Mouse (Mus musculus): ENCODE data around the gene Slc4a4. TPM values are rescaled to one million over a fixed set of nuclear protein-coding genes. Genes with fewer than 3 reads are reported as not detected.

Slc4a4 gene
- polyA plus RNA-seq, 1 experiment: 8.3 TPM

GRCm38 (mm10) chr5:89209973-89210703 lies 323.5 kb downstream of the Slc4a4 start:
- H3K27me3 ChIP-seq (ENCODE audit: control insufficient read depth, insufficient read depth, low read length, poor library complexity, severe bottlenecking): no peaks in the 10 kb centered on the region
- H3K36me3 ChIP-seq (ENCODE audit: control insufficient read depth, insufficient read depth, low read length, poor library complexity, severe bottlenecking): no peaks in the 10 kb centered on the region
- H3K4me3 ChIP-seq (ENCODE audit: low read depth, low read length): no peak overlapping the region
- TF ChIP-seq EP300 (IDR thresholded peaks at IDR 0.05; ENCODE audit: insufficient read depth, low read depth, low read length): no peak
- TF ChIP-seq CTCF (IDR thresholded peaks at IDR 0.05; ENCODE audit: low read depth, low read length): no peak
- no peak for TF ChIP-seq POLR2A (IDR thresholded peaks at IDR 0.05; ENCODE audit: insufficient read depth, low read length)
- H3K27ac ChIP-seq (ENCODE audit: insufficient read depth, low read length): no peak overlapping the region
- H3K9me3 ChIP-seq (replicated peaks; ENCODE audit: control insufficient read depth, insufficient read depth, low read length, poor library complexity, severe bottlenecking): no peaks in the 10 kb centered on the region
- H3K4me1 ChIP-seq (ENCODE audit: control insufficient read depth, insufficient read depth, low read length): no peaks in the 10 kb centered on the region
- no peak overlapping the region for H3K9ac ChIP-seq (ENCODE audit: low read depth, poor library complexity, severe bottlenecking)

DNA sequence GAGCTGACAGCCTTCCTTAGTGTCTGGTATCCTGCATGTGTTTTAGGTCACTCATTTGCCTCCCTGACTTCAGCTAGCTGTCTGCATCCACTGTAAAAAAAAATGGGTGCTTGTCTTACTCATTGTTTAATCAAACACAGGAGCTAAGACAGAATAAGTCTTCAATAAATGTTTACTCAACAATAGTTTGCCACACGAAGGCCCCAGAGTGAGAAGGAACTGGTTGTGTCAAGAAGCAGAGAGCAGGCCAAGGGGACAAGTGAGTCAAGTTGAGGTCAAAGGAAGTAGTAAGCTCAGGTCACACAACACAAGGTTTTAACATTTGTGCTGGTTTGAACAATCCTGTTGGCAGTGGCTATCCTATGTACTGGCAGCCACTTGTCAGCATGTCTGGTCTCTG lies 324.4 kb downstream of the Slc4a4 start:
- Histone ChIP-seq H3K9me3 (replicated peaks; ENCODE audit: control insufficient read depth, insufficient read depth, low read length, poor library complexity, severe bottlenecking) (no peaks in the 10 kb centered on the region), H3K9ac (ENCODE audit: low read depth, poor library complexity, severe bottlenecking) (no peak overlapping the region), H3K27me3 (ENCODE audit: control insufficient read depth, insufficient read depth, low read length, poor library complexity, severe bottlenecking) (no peaks in the 10 kb centered on the region; the same call in 1 of the 2 replicates), H3K4me1 (ENCODE audit: control insufficient read depth, insufficient read depth, low read length) (no peaks in the 10 kb centered on the region), H3K27ac (ENCODE audit: insufficient read depth, low read length) (no peak overlapping the region), H3K36me3 (ENCODE audit: control insufficient read depth, insufficient read depth, low read length, poor library complexity, severe bottlenecking) (no peaks in the 10 kb centered on the region), H3K4me3 (ENCODE audit: low read depth, low read length) (no peak overlapping the region)
- TF ChIP-seq POLR2A (IDR thresholded peaks at IDR 0.05; ENCODE audit: insufficient read depth, low read length) (no peak), EP300 (IDR thresholded peaks at IDR 0.05; ENCODE audit: insufficient read depth, low read depth, low read length) (no peak), CTCF (IDR thresholded peaks at IDR 0.05; ENCODE audit: low read depth, low read length) (no peak)

DNA sequence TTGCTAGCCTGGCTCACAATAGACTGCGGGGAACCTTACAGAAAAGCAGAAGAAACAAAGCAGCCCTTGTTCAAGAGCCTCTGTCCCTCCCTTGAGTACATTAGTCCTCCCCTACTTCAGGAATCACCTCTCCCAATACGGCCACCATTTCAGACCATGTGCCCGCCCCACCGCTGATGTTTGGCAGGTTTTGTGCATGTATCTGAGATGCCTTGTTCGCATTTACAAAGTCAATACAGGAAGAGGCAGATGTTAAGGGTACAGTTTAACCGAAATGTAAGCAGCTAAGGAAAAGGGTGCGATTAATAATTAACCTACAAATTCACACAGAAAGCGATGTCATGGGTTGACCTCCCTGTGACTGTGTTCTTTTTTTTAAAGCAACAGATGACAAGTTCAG lies 331.6 kb downstream of the Slc4a4 start:
- Histone ChIP-seq H3K4me1 (ENCODE audit: control insufficient read depth, insufficient read depth, low read length) (no peaks in the 10 kb centered on the region), H3K27ac (ENCODE audit: insufficient read depth, low read length) (no peak overlapping the region), H3K4me3 (ENCODE audit: low read depth, low read length) (no peak overlapping the region), H3K36me3 (ENCODE audit: control insufficient read depth, insufficient read depth, low read length, poor library complexity, severe bottlenecking) (no peaks in the 10 kb centered on the region), H3K27me3 (ENCODE audit: control insufficient read depth, insufficient read depth, low read length, poor library complexity, severe bottlenecking) (no peaks in the 10 kb centered on the region; the same call in 1 of the 2 replicates), H3K9ac (ENCODE audit: low read depth, poor library complexity, severe bottlenecking) (no peak overlapping the region), H3K9me3 (replicated peaks; ENCODE audit: control insufficient read depth, insufficient read depth, low read length, poor library complexity, severe bottlenecking) (no peaks in the 10 kb centered on the region)
- TF ChIP-seq EP300 (IDR thresholded peaks at IDR 0.05; ENCODE audit: insufficient read depth, low read depth, low read length) (no peak), CTCF (IDR thresholded peaks at IDR 0.05; ENCODE audit: low read depth, low read length) (no peak), POLR2A (IDR thresholded peaks at IDR 0.05; ENCODE audit: insufficient read depth, low read length) (no peak)

- H3K27me3 ChIP-seq (ENCODE audit: control insufficient read depth, insufficient read depth, low read length, poor library complexity, severe bottlenecking): no peaks in the 10 kb centered on the region; the same call in 1 of the 2 replicates
- no peak overlapping the region for H3K27ac ChIP-seq (ENCODE audit: insufficient read depth, low read length)
- no peaks in the 10 kb centered on the region for H3K36me3 ChIP-seq (ENCODE audit: control insufficient read depth, insufficient read depth, low read length, poor library complexity, severe bottlenecking)
- no peak overlapping the region for H3K4me3 ChIP-seq (ENCODE audit: low read depth, low read length)
- no peak overlapping the region for H3K9ac ChIP-seq (ENCODE audit: low read depth, poor library complexity, severe bottlenecking)
- no peak for TF ChIP-seq EP300 (IDR thresholded peaks at IDR 0.05; ENCODE audit: insufficient read depth, low read depth, low read length)
- TF ChIP-seq CTCF (IDR thresholded peaks at IDR 0.05; ENCODE audit: low read depth, low read length): no peak
- TF ChIP-seq POLR2A (IDR thresholded peaks at IDR 0.05; ENCODE audit: insufficient read depth, low read length): no peak
- no peaks in the 10 kb centered on the region for H3K4me1 ChIP-seq (ENCODE audit: control insufficient read depth, insufficient read depth, low read length)
- H3K9me3 ChIP-seq (replicated peaks; ENCODE audit: control insufficient read depth, insufficient read depth, low read length, poor library complexity, severe bottlenecking): no peaks in the 10 kb centered on the region
Observed at GRCm38 (mm10) chr5:89218709-89219108, 332.1 kb downstream of the Slc4a4 start.

DNA sequence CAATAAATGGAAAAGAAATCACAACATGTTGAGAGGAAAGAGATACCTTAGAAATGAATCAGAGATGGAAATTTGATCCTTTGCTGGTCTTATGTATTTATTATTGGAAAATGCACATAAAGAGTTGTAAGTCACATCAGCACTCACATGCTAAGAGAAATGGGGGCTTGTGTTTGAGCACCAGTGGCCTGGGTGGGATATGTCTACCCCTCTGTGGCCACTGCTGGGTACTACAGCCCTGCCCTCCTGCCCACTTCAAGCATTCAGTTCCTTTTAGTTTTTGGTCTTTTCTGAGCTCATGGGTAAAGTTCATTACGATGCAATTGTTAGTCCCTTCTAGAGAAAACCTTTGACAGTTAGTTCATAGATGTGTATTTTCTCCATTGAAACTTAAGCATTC lies 335.0 kb downstream of the Slc4a4 start:
- Histone ChIP-seq H3K36me3 (ENCODE audit: control insufficient read depth, insufficient read depth, low read length, poor library complexity, severe bottlenecking) (no peaks in the 10 kb centered on the region), H3K4me3 (ENCODE audit: low read depth, low read length) (no peak overlapping the region), H3K9ac (ENCODE audit: low read depth, poor library complexity, severe bottlenecking) (no peak overlapping the region), H3K4me1 (ENCODE audit: control insufficient read depth, insufficient read depth, low read length) (no peaks in the 10 kb centered on the region), H3K9me3 (replicated peaks; ENCODE audit: control insufficient read depth, insufficient read depth, low read length, poor library complexity, severe bottlenecking) (no peaks in the 10 kb centered on the region), H3K27ac (ENCODE audit: insufficient read depth, low read length) (no peak overlapping the region), H3K27me3 (ENCODE audit: control insufficient read depth, insufficient read depth, low read length, poor library complexity, severe bottlenecking) (no peaks in the 10 kb centered on the region)
- TF ChIP-seq POLR2A (IDR thresholded peaks at IDR 0.05; ENCODE audit: insufficient read depth, low read length) (no peak), CTCF (IDR thresholded peaks at IDR 0.05; ENCODE audit: low read depth, low read length) (peak; percentile 76), EP300 (IDR thresholded peaks at IDR 0.05; ENCODE audit: insufficient read depth, low read depth, low read length) (no peak)

GRCm38 (mm10) chr5:89223061-89223740 lies 336.6 kb downstream of the Slc4a4 start:
- no peak for TF ChIP-seq POLR2A (IDR thresholded peaks at IDR 0.05; ENCODE audit: insufficient read depth, low read length)
- no peak for TF ChIP-seq EP300 (IDR thresholded peaks at IDR 0.05; ENCODE audit: insufficient read depth, low read depth, low read length)
- TF ChIP-seq CTCF (IDR thresholded peaks at IDR 0.05; ENCODE audit: low read depth, low read length): no peak
- Histone ChIP-seq H3K27ac (ENCODE audit: insufficient read depth, low read length) (no peak overlapping the region), H3K4me3 (ENCODE audit: low read depth, low read length) (no peak overlapping the region), H3K4me1 (ENCODE audit: control insufficient read depth, insufficient read depth, low read length) (no peaks in the 10 kb centered on the region), H3K36me3 (ENCODE audit: control insufficient read depth, insufficient read depth, low read length, poor library complexity, severe bottlenecking) (no peaks in the 10 kb centered on the region), H3K9ac (ENCODE audit: low read depth, poor library complexity, severe bottlenecking) (no peak overlapping the region), H3K27me3 (ENCODE audit: control insufficient read depth, insufficient read depth, low read length, poor library complexity, severe bottlenecking) (no peaks in the 10 kb centered on the region), H3K9me3 (replicated peaks; ENCODE audit: control insufficient read depth, insufficient read depth, low read length, poor library complexity, severe bottlenecking) (no peaks in the 10 kb centered on the region)
